Mouse (Mus musculus): Measurements from ENCODE around the gene Atr. TPM values are rescaled to one million over a fixed set of nuclear protein-coding genes. Genes with fewer than 3 reads are reported as not detected.
A peak's percentile ranks its signal among the peaks of the same experiment; 100 is the strongest.

Atr gene
- 10 to 100 TPM; 15.6 to 16.0 TPM for total RNA-seq (2021)
- long read RNA-seq, experiment 1, partial matches to known transcripts = 2 of 3 reads
- long read RNA-seq, experiment 1, other reads (novel, unspliced or antisense) = 1 of 3 reads
- long read RNA-seq, experiment 2 = 0 reads

DNA sequence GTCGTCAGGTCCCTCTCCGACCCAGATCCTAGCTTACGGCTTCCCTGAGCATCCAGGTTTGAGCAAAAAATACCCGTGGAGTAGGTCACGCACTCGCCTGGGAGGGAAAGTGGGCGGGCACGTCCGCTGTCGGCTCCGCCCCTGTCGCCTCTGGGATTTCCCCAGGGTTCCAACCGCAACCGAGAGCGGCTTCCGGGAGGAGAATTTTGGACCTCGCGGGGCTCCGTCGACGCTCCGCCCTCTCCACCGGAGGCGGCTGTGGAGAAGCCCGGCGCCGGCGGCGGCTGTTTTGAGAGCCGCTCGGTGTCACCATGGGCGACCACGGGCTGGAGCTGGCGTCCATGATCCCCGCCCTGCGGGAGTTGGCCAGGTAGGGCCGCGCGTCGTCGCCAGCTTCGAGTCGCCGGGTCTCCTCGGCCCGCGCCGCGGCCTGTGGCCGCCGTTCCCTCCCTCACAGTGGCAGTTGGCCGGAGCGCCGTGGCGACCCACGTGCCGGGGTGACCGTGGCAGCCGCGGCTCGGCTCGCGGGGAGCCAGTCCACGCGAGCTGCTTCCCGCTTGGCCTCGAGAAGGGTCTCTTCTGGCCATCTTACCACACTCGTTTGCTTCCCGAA, at the start of gene Atr:
Gene Atr (plus strand): TSS at position 184 of the 613 bp plus-strand sequence.
- DNase-seq = peak; percentile 95 to 97

DNA sequence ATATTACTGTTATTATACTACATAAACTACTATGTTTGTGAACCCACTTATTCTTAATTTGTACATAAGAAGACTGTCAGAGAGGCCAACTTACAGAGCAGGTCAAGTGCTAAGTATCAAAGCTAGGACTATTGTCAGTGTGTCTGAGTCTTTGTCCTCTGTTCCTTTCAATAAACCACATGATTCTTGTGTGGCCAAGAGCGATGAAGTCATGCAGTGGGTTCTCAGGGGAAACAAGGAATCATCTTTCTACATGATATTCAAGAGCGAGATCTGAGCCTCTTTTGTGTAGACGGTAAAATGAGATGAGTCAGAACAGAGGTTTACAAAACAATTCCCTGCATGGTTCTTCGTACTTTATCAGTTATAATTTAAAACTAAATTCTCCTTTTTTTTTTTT, 47.8 kb upstream of the Atr start:
- DNase-seq = no peak

DNA sequence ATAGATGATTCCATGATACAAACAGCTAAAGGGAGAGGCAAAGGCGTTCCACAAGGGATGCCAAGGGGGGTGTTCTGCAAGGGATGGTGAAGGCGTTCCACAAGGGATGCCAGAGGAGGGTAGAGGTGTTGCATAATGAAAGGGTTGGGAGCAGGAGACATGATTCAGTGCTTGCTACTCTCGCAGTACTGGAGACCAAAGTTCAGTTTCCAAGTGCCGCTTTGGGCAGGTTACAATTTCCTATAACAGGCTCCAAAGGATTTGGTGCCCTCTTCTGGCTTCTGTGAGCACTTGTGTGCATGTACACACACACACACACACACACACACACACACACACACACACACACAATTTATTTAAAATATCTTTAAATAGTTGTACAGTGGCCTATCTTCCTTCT, 45.6 kb upstream of the Atr start:
- DNase-seq = no peak

DNA sequence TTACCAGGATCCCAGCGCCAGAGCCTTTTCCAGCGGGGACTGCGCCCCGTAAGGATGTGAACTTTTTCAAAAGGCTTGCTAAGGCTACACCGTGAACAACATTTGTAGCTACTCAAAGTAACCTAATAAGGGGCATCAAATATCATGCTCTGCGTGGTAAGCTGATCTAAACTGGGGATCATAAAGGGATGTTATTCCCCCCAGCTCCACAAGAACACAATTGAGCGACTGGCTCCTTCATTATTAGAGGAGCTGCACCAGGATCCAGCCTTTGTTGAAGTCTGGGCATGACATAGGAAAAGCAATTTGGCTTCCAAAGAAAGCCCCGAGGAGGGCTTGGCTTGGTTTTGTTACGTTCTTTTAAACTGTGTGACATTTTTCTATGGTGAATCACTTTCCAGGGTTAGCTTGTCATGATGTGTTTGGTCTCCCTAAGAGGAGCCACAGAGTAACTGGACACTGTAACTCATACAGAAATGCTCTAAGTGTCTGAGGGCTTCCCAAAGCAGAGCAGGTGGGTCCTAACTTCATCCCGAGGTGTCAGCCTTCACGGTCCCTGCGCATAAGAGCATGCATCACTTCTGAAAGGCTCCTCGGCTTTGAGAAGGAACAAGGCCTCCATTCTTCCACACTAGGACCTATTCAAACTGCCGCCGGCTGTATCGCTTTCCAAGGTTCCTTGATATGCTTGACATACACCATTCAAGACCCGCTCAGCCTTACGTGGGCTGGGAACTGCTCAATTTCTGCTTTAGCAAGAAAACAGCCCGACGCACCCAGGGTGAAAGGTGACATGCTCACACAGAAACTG, 43.5 kb upstream of the Atr start:
- DNase-seq = no peak

DNA sequence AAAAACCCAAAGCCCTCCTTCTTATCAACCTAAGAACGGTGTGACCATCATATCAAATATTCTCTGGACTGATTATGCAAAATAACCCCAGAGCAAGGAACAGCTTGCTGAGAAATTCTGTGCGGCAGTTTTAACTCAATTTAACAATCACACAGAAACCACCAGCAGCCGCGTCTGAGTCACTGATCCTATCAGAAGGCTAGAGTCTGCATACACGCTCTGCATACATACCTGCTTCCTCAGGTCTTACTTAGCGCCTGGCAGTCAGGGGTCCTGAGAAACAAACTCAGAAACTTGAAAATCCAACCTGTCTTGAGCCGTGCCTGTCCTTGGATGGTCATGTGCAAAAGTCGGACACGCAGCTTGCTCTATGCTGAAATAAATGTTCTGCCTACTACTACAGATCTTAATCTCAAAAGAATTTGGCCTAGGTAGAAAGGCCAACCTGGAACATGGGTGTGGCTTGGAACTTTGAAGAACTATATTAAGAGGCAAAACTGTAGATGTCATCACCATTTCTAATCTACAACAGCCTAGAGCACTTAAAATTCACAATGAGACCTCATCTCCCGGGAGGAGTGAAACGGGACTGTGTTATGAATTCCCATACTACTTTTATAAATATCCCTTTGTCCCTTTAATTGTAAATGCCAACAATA, 42.3 kb upstream of the Atr start:
- DNase-seq = no peak

DNA sequence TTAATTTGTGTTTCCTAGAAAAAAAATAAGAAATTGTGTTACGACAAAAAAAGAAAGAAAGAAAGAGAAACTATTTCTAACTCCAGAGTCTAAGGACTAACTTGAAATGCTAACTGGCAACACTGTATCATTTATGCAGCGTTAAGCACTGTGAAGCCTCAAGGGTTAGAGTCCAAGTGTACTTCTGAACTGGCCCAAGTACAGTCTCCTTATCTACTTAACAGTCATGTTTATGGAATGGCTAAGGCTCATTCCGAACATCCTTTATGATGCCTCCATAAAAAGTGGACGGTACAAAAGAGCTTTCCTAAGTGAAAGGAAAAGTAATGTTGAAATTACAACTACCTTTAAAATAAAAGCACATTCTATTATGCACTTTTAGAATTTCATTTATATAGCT, 41.7 kb upstream of the Atr start:
- DNase-seq = no peak

DNA sequence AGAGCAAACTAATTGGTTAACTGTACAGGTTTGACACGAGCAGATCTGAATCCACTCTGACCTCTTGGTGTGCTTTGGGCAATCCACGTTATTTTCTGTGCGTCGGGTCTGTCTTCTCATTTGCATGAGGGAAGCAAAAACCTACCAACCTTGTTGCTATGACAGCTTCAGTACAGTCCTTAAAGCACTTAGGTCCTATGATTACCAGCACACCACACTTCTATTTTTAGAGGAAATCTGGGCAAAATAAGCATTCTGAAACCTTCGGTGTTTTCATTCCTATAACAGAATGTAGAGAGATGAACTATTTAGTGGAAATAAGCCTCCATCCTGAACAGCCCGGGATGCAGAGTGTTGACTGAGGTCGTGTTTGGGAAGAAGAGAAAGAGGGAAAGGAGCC, 34.9 kb upstream of the Atr start:
- no peak for DNase-seq

DNA sequence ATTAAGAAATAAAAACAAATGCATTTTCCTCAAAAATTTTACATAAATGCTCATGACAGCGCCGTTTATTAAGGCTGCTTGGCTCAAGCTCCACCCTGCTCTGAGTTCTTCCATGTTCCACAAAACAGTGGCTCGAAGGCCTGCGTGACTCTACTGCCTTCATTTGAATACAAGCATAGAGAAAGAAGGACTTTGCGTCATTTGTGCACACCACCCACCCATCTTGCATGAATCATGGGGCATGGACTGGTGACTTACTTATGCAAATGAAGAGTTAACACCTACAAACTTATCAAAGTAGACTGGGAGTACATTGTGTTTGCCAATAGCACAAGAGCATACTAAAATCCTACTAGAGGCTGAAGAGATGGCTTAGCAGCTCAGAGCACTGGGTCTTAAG, 29.8 kb upstream of the Atr start:
- no peak for DNase-seq

DNA sequence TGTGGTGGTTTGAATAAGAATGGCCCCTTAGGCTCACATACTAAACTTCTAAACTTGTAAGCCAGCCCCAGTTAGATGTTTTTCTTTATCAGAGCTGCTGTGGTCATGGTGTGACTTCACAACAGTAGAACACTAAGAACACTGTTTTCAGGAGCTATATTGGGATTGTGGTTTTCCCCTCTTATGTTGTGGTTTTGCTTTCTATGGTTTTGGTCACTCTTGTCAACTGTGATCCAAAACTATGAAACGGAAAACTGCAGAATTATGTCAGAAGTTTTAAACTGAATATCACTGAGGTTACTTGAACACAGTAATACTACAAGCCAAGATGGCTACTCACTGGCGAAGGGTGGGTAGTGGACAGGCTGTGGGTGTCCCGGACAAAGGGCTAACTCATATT, 24.6 kb upstream of the Atr start:
- no peak for DNase-seq

DNA sequence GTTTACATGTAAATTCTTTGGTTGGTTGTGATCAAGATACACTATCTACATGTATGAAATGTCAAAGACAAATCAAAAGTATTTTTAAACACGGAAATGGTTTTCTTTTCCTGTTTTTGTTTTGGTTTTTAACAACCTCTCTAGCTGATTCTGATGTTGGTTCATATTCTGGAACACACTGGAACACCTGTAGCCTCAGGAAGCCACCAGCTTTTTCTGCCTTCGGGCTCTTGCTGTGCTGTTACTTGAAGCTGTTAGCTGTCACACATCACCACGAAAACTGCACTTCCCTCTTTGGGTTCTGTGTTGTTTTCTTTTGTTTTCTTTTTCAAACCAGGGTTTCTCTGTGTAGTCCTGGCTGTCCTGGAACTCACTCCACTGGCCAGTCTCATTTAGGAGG, 22.6 kb upstream of the Atr start:
- no peak for DNase-seq

DNA sequence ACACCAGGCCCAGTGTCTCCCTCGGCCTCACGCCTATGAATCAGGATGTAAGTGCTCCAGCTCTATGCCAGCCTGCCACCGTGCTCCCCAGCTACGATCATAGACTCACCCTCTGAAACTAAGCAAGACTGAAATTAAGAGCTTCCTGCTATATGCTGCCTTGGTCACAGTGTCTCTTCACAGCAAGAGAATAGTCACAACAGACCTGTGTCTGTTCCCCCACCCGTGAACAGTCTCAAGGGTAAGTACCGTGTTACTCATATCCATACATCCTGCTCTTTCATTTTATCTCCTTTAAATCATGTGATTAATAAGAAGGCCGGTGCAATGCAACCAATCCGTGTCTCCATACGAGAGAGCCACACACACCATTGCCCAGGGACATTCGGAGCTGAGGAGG, 21.7 kb upstream of the Atr start:
- DNase-seq = no peak

DNA sequence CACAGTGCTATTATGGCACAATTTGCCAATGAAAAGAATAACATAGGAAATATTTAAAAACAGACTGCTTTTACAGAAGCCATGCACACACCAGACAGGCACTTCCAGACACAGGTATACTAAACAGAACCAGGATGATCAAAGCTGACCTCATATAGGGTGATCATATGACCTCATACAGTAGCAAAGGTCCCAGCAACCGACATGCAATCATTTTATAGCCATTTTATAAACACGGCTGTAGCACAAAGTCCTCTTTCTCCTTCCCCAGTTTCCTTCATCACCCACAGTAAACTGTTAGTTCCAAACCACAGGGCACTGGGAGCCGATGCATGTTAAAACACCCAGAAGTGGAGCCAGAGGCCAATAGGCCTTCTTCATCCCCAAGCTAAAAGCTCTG, 18.0 kb upstream of the Atr start:
- DNase-seq = no peak

DNA sequence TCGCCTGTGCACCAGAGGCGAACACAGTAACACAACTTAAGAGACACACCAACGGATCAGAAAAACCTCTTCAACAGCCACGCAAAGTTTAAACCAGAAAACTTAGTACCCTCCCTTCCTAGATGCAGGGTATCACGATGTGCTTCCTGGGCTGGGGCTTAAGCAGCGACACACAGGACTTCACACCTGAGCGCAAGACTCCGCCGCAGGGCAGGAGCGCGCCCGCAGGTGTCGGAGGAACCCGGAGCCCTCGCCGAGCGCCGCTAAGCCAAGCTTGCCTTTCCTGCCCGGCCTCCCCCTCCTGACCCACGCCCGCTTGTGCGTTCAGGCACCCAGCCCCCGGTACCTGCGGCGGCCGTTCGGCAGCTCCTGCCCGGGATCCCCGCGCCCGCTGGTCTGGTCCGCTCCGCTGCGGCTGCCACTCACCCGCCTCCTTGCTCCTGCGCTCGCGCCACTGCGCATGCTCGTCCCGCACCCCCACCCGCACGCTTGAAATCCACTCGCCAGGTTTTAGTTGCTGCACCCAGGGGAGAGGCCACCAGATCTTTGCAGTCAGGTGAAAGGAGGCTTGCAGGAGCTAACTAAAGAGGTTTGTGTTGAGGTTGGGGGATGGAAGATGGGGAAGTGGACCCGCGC, 12.5 kb upstream of the Atr start, which contains the start of gene Pls1:
Gene Pls1 (minus strand): TSS at position 487 of the 636 bp plus-strand sequence.
- peak; percentile 84 to 88 for DNase-seq

DNA sequence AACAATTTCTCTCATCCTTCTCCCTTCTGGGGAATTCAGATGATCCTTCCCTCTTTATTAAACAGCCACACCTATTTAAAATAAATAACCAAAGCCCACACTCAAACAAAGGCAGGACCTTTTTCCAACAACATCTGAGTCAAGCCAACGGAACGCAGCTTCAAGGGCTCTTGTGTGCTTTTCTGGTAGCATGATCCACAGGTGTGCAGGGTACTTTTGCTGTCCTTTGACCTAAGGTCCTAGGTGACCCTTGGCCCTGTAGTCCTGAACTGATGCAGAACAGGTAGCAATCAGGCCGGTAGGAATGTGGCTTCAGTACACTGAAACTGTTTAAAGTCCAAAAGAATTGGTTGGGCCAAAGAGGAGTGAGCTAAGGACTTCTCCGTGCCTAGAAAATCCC, 11.7 kb upstream of the Atr start:
- no peak for DNase-seq

DNA sequence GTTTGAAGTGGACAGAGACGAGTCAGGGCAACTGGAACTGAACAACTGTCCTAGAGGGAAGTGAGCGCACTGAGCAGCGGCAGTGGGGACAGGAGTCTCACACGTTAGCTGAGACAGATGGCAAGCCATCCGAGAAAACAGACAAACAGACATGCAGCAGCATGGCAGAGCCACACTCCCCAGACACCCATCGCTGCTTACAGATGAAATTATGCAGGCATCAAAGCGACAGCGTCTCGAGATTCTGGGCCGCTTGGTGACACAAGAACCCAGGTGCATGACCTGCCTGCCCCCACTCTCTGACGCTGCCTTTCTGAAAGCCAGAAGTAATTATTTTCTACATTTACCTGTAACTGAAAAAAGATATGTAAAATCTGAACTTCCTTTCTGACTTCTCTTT, 5.7 kb upstream of the Atr start:
- DNase-seq = no peak

DNA sequence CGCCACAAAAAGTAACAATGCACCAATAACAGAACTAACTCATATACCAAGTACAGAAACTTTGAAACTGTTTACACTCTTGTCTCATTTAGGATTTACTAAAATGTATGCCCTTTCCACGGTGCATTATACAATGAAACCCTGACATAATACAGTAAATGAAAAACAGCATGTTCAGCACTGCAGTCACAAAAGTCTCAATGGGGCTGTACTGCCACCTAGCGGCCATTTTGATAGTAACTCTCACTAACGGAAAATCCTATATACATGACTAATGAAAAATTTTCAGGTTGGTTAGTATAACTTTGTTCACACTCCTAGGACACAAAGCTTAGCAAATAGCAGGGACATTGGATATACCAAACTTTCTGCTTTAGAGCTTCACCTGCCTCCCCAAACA, 4.5 kb upstream of the Atr start:
- DNase-seq = peak; percentile 69 to 79

DNA sequence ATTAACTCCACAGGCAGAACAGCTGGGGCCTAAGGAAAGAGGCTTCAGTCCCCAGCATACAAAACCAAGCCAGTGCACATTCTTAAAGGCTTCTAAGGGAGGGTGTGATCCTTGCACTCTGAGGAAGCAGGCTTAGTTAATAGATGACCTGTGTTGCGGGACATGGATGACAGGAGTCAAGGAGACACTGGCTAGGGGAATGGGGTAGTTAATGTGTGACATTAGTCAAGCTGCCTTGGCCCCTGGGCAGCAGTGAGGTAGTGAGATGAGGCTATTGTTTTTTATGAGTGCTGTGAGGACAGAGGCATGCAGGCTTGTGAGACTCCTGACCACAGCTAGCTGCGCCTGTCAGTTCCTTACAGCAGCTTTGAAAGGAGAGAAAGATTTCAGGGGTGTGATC, 2.5 kb upstream of the Atr start:
- DNase-seq = no peak

DNA sequence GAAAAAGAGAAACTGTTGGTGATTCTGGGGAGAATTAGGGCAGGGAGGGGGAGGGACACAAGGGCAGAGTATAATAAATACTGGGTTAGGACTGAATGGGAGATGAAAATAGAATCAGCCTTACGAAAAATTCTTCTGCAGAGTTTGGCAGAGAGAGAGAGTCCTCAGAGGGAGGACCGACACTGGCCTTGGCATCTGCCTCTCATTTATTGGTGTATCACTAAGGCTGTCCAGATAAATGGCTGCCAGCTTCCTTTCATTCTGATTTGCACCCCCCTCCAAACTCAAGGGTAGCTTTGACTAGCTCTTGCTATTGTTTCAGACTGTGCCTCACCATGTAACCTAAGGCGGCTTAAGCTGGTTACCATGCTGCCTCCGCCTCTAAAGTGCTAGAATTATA, 1.4 kb upstream of the Atr start:
- DNase-seq = peak; percentile 30 to 33

DNA sequence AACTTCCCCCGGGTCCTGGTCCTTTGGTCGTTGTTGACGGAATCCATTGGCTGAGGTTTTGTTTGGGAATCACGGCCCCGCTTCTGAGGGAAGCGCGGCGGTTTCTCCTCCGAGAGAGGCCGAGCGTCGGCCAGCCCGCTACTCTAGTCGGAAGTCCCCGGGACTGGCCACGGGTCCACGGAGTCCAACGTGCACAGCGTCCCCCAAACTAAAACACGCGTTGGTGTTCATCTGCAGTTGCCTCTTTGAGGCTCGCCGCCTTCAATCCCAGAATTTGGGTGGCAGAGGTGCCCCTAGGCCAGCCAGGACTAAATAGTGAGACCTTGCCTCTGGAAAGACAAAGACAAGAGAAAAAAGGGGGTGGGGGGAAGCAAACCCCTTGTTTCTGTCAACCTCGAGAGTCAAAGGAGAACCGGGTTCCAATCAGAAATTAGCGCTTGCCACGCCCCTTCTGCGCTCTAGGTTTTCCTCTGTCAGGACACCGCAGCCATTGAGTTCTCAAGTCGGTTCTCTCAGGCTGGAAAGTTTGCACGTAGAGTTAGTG, 702 bp downstream of the Atr start:
- peak; percentile 39 to 55 for DNase-seq

DNA sequence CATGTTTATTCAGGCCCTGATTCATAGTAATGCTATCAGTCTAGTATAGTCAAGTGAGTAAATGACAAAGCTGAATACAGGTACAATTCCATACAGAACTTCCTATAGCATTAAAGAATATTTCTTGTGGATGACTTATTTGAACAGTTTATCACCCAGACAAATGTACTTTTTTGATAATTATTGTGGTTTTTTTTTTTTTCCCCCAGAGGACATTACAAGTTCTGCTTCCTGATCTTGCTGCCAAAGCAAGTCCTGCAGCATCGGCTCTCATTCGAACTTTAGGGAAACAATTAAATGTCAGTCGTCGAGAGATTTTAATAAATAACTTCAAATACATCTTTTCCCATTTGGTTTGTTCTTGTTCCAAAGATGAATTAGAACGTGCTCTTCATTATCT, 20.8 kb downstream of the Atr start:
- no peak for DNase-seq

DNA sequence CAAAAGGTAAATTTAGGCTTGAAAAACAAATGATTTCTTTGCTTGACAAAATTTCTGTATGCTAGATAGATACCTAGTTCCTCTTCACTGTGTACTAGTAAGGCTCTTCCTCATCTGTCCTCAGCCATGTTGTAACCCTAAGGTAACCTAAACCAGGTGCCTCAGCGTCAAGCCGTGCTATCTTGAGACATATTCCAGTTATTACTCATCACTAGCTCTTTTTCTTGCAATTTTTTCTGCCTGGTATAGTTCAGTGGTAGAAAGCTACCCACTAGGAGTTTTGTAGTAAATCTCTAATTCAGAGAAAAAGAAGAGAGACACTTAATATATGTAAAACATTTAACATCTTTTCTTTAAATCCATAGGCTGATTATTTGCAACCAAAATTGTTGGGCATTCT, 25.4 kb downstream of the Atr start:
- DNase-seq = no peak

DNA sequence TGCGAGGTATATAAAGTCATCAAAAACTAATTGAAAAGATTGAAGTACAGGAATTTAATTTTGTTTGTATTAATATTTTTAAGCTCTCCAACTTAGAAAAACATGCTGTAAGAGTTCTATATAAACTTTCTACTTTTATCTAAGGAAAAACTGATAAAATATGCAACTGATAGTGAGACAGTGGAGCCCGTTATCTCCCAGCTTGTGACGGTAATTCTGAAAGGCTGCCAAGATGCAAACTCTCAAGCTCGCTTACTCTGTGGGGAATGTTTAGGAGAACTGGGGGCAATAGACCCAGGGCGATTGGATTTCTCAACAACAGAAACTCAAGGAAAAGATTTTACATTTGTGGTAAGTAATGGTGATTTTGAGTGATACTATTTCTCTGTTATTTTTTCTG, 40.0 kb downstream of the Atr start:
- no peak for DNase-seq

All from adrenal gland, postnatal 36 days (tissue).